Mouse (Mus musculus): ENCODE data around the gene Anxa4. TPM values are rescaled to one million over a fixed set of nuclear protein-coding genes. Genes with fewer than 3 reads are reported as not detected.

Anxa4 gene
- 20.5 TPM for polyA plus RNA-seq (2017; shearing (Covaris generic))

GRCm38 (mm10) chr6:86793021-86793815 lies at the start of gene Anxa4:
Gene Anxa4, minus strand, starts transcription at chr6:86793584.

DNA sequence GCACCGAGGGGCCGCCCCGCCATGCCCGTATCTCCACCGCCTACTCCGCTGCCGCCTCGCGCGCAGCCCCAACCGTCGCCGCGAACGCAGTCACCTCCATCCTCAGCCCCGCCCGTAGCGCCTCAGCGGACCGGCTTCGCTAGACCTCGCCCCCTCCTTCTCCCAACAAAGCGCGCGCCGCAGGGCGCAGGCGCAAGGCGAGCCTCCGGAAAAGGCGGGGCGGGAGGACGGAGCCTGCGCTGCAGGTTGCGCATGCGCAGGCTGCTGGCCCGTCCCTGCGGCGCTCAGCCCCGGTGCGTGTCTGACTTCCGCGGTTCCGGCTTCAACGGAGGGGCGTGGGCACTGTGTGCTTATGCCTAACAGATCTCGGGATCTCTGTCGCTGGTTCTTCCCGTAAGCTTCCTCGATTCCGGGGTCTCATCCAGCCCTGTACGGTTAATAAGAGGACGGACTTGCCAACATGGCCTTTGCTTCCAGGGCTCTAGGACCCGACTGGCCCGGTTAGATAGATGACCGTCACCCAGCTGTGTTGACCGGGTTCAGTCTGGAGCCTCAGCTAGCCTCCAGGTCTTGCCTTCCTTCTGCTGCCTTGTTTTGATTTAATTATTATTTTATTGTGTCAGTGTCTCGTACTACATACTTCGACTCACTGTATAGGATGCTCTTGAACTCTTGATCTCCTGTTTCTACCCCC lies 60.1 kb downstream of the Anxa4 start, which contains the start of gene Gmcl1:
Gene Gmcl1, minus strand, starts transcription at position 201 of the 694 bp plus-strand sequence.

Other genes with a start within 250 kb of the Anxa4 start
- gene Asprv1, start 165.4 kb downstream of the Anxa4 start, polyA plus RNA-seq (2017; shearing (Covaris generic)): not detected
- 42.6 TPM for gene Mxd1, start 124.4 kb downstream of the Anxa4 start, polyA plus RNA-seq (2017; shearing (Covaris generic))
- 90.3 TPM for gene Snrnp27, start 109.1 kb downstream of the Anxa4 start, polyA plus RNA-seq (2017; shearing (Covaris generic))
- 16.6 TPM for gene Gmcl1, start 60.2 kb downstream of the Anxa4 start, polyA plus RNA-seq (2017; shearing (Covaris generic))
- gene Aak1, start 55.9 kb upstream of the Anxa4 start, polyA plus RNA-seq (2017; shearing (Covaris generic)): 64.4 TPM
- gene Nfu1, start 215.7 kb upstream of the Anxa4 start, polyA plus RNA-seq (2017; shearing (Covaris generic)): 110 TPM
- gene Gfpt1, start 249.3 kb upstream of the Anxa4 start, polyA plus RNA-seq (2017; shearing (Covaris generic)): 29.6 TPM

All from inflammation-experienced regulatory T-cells, adult 16 weeks (primary cell).